Mouse (Mus musculus) embryonic fibroblast, embryonic 13.5 days (primary cell): ENCODE measurements around the gene Klf13.

Experiments used
- CTCF ChIP-seq: IDR thresholded peaks from 2 replicates; pipeline ENCODE4 v1.5.1; 2011; ENCODE audit warnings: mild to moderate bottlenecking, control low read depth, low read length, moderate library complexity, borderline replicate concordance; ENCODE audit not compliant: insufficient read depth
- POLR2A ChIP-seq: IDR thresholded peaks from 2 replicates; pipeline ENCODE4 v1.6.1; 2011; ENCODE audit warnings: low read depth, mild to moderate bottlenecking, control low read depth, low read length, moderate library complexity

DNA sequence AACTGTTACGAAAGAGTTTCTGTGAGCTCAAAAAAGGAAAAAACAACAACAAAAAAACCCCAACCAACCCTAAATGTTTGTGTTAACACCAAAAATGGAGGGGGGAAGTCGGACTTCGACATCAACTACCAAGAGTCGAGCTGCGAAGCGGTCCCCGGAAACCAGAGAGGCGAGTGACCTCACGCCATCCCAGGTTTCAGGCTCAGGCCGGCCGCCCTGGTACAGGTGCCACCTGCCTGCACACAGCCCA, 1.8 kb downstream of the Klf13 start:
- no peak for TF ChIP-seq POLR2A
- no peak for TF ChIP-seq CTCF
